Mouse (Mus musculus) left cerebral cortex, adult 2 months (tissue): ENCODE measurements around the gene Gnb3. TPM values are rescaled to one million over a fixed set of nuclear protein-coding genes. Genes with fewer than 3 reads are reported as not detected.

Source experiments
- DNase-seq, 2 experiments: peaks; one replicate each; pipeline ENCODE4 v3.0.0; 2021 to 2022; ENCODE audit warnings: low spot score in 2 of 2, mixed read lengths in 1 of 2; ENCODE audit errors: extremely low spot score in 1 of 2
- H3K27ac ChIP-seq: fragments of 200-600 bp; 2 replicates; pipeline ENCODE4 v1.8.1; 2022
- H3K4me3 ChIP-seq: fragments of 200-600 bp; 2 replicates; pipeline ENCODE4 v1.8.1; 2022
- CTCF ChIP-seq: fragments of 200-600 bp; IDR thresholded peaks from 2 replicates; pipeline ENCODE4 v1.8.1; 2022; ENCODE audit warnings: antibody characterized with exemption, mild to moderate bottlenecking, moderate library complexity
- intact Hi-C: fragments of 180-260 bp; cut with DNase I; formaldehyde crosslinking; loops from one replicate; pipeline ENCODE4 v1.15.1; 2025
- total RNA-seq, 2 experiments: library from RNA; stranded (reverse); gene quantifications; 2 replicates each; pipeline ENCODE4 v1.2.3; 2021

Gnb3 gene
- total RNA-seq, 2 experiments from 2014 or later = not detected

DNA sequence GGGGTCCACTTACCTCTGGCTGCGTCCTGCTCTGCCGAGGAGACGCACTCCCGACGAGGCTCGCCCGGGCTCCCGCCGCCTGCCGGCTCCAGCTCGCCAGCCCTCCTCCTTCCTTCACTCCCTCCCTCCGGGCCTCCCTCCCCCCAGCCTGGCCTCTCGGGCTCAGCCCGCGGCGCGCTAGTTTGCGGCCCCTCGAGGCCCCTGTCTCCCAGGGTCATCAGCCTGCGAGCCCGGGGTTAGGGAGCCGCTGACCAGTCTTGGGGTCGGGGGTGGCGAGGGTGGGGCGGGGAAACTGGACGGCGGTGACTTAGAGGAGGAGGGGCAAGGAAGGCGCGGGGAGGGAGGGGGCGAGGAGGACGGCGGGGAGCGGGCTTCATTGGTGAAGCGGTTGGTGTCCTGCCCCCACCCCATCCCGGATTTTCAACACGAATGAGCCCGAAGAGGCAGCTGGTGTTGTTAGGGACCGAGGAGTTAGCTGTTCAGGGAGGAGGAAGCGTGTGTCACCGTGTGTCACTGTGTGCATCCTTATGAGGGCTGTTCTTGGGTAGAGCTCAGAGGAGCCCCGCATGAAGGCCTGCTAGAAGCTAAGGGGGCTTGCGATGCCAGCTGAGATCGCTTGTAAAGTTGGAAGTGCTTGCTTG, 23.7 kb upstream of the Gnb3 start, which contains the start of gene Gpr162:
Gene Gpr162 (minus strand): TSS at position 326 of the 641 bp plus-strand sequence.
- peak; percentile 32 for TF ChIP-seq CTCF
- H3K27ac ChIP-seq = peak within 1 kb of the TSS; percentile 99
- peak within 1 kb of the TSS; percentile 60 for H3K4me3 ChIP-seq
- DNase-seq = peak; percentile 71 to 75
- intact Hi-C loops = loop anchor here (1.0 kb wide), 2 partner anchors 41 to 54 kb away; no protein-coding TSS in a partner anchor

GRCm38 (mm10) chr6:124863125-124863657, 23.1 kb upstream of the Gnb3 start:
- DNase-seq = peak in 1 of 2 experiments; percentile 22
- H3K4me3 ChIP-seq = peak overlapping the region; percentile 60
- H3K27ac ChIP-seq = peak overlapping the region; percentile 99
- intact Hi-C loops = loop anchor here (1.0 kb wide), 1 partner anchor 54 kb away; no protein-coding TSS in a partner anchor
- no peak for TF ChIP-seq CTCF

GRCm38 (mm10) chr6:124862406-124863124, 22.5 kb upstream of the Gnb3 start:
- TF ChIP-seq CTCF = no peak
- Histone ChIP-seq H3K4me3 (peak overlapping the region; percentile 60), H3K27ac (peak overlapping the region; percentile 99)
- peak; percentile 24 to 48 for DNase-seq
- intact Hi-C loops = loop anchor here (1.0 kb wide), 1 partner anchor 55 kb away; no protein-coding TSS in a partner anchor

DNA sequence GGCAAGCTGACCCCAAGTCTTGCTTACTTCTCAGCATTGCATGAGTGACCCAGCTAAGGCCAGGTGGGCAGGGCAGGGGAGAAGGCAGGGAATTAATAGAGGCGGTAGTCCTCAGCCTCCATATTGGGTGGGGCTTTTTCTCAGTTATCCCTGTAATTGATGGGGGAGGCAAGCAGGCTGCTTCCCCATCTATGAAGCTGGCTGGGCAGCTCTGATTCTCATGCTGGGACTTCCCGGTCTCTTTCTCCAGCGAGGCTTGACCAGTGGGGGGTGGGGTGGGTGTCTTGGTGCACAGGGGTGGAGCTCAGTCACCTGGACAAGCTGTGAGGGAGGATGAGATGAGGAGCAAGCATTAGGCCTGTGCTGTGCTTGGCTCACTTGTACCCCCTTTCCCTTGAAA, 21.7 kb upstream of the Gnb3 start:
- no peak for TF ChIP-seq CTCF
- peak overlapping the region; percentile 99 for H3K27ac ChIP-seq
- intact Hi-C loops = no loop called here
- peak overlapping the region; percentile 60 for H3K4me3 ChIP-seq
- no peak for DNase-seq

DNA sequence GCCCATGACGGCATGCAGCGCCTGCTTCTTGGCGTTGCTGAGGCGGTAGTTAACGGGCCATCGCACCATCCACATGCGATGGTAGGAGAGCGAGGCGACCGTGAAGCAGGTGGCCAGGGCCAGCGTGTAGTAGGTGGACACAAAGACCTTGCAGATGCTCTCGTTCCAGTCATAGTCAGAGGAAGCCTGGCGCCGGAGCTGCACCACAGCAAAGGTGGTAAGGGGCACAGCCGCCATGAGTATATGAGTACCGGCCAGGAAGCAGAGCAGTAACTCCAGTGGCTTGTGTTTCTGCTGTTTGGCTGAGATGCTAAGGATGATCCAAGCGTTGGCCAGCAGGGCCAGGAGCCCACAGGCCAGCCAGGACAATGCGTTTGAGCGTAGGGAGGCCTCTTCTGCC, 21.2 kb upstream of the Gnb3 start:
- H3K4me3 ChIP-seq = peak overlapping the region; percentile 60
- TF ChIP-seq CTCF = no peak
- H3K27ac ChIP-seq = peak overlapping the region; percentile 99
- peak in 1 of 2 experiments; percentile 36 for DNase-seq
- intact Hi-C loops = no loop called here

DNA sequence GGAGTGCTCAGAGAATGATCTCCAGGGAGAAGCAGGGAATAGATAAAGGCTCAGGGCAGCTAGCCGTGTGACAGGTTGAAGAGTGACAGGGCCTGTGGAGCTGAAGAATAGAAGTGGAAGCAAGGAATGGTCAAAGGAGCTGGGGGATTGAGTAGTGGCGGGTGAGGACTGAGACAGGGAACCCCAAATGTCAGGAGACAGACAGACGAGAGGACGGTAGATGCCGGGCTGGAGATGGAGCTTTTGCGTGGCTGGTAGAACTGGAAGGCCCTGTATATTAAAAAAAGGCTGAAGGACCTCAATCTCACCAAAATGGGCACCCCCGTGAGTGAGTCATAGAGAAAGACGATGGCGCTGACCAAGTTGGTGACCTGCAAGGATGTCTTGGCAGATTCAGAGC, 20.4 kb upstream of the Gnb3 start:
- Histone ChIP-seq H3K27ac (peak overlapping the region; percentile 99), H3K4me3 (peak overlapping the region; percentile 60; the same call in 1 of the 2 replicates)
- peak in 1 of 2 experiments; percentile 24 for DNase-seq
- intact Hi-C loops = loop anchor here (1.0 kb wide), 1 partner anchor 70 kb away; no protein-coding TSS in a partner anchor
- no peak for TF ChIP-seq CTCF

DNA sequence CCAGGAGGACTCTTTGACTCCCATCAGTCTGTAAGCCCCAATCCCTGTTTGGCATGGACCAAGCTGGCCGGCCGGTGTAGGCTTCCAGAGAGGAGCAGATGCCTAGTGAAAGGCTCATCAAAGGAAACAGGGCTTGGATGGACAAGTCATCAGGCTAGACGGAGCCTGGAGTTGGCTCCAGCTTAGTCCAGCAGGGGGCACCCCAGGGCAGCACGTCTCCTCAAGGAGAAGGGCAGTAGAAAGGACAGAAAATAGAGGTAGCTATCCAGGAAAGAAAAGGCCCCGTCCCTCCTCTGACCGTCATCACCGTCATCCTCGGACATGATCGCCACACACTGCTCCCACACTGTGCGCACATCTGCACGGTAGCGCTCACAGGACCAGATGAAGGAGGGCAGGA, 19.6 kb upstream of the Gnb3 start:
- H3K27ac ChIP-seq = peak overlapping the region; percentile 99
- intact Hi-C loops = loop anchor here (1.0 to 5.0 kb wide), 4 partner anchors 45 to 223 kb away; no protein-coding TSS in a partner anchor
- peak; percentile 84 to 89 for DNase-seq
- peak; percentile 83 for TF ChIP-seq CTCF
- no peak overlapping the region for H3K4me3 ChIP-seq

GRCm38 (mm10) chr6:124858561-124859318, 18.7 kb upstream of the Gnb3 start:
- H3K4me3 ChIP-seq = no peak overlapping the region
- no peak for TF ChIP-seq CTCF
- no peak overlapping the region for H3K27ac ChIP-seq
- intact Hi-C loops = loop anchor here (1.0 to 5.0 kb wide), 3 partner anchors 46 to 224 kb away; no protein-coding TSS in a partner anchor
- no peak for DNase-seq

- no peak for TF ChIP-seq CTCF
- H3K4me3 ChIP-seq = peak overlapping the region; percentile 58
- H3K27ac ChIP-seq = peak overlapping the region; percentile 92; the same call in 1 of the 2 replicates
- DNase-seq = peak in 1 of 2 experiments; percentile 24
- intact Hi-C loops = loop anchor here (5.0 kb wide), 1 partner anchor 224 kb away; no protein-coding TSS in a partner anchor
Measured at GRCm38 (mm10) chr6:124857840-124858530, 17.9 kb upstream of the Gnb3 start.
